Mouse (Mus musculus) frontal cortex, postnatal 25 days (tissue): ENCODE data around the gene Rcl1.

ENCODE experiments used
- DNase-seq, 2 experiments: peaks; one replicate each; pipeline ENCODE4 v3.0.0; 2022; ENCODE audit warnings: low spot score in 2 of 2

Gene Rcl1

DNA sequence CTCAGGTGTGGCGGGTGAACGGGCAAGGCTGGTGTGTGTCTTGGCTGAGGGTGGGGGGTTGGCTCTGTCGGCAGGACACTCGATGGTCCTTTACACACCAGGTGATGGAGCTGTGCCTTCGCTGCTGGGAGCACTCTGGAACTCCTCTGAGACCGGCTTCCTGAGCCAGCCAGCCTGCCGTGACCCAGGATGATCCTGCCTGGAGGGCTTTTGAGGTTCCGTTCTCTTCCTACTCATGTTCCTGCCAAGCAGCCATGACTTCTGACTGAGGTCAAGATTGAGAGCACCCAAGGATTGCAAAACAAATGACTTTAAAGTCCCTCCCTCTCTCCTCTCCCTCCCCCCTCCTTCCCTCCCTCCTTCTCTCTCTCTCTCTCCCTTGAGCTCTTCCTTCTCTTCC lies 11.5 kb downstream of the Rcl1 start:
- no peak for DNase-seq

DNA sequence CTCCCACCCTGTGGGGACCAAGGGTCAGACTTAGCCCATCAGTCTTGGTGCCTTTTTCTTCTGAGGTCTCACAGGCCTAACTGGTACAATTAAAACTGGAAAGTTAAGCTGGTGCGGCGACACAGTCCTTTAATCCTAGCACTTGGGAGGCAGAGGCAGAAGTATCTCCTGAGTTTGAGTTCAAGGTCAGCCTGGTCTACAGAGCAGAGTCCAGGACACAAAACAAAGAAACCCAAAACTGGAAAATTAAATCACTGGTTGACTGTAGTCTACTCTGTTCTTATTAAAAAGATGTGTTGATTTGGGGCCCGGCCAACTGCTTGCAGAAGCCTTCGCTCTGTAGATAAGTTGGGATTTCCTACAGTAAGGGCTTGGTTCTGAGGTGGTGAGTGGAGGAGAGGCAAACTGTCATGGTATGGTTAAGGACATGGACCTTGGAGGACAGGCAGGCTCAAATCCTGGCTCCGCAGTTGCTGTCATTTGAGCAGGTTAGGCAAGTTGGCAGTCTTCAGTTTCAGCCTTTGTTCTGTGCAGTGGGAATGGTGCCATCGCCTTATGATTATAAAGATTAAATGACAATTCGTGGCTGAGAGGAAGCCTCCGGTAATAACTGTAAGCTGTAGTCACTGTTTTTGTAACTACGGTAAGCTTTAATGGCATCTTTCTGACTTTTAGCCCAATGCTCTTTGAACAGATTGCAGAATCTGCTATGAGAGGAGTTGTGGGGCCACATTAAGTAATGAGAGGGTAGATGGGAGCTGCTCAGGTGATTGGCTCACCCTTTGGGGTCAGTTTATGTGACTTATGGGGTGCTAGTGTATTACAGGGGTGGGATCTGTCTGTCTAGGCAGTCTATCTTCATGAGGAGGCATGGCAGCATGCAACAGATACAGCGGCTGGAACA lies 12.8 kb downstream of the Rcl1 start:
- no peak for DNase-seq

DNA sequence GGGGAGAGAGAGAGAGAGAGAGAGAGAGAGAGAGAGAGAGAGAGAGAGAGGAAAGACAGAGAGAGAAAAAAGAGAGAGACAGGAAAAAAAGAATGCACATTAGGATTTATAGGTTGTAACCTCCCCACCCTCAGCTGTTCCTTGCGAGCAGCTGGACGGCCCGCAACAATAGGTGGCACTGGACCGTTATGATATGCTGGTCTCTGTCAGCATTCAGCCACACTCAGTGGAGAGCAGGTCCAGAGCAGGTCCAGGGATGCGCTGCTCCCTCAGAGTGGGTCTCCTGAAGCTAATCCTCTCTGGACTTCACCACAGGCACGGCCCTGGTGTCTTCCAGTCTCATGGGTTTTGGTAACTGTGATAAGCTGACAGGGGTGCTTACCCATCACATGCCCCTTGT lies 15.6 kb downstream of the Rcl1 start:
- DNase-seq = no peak

DNA sequence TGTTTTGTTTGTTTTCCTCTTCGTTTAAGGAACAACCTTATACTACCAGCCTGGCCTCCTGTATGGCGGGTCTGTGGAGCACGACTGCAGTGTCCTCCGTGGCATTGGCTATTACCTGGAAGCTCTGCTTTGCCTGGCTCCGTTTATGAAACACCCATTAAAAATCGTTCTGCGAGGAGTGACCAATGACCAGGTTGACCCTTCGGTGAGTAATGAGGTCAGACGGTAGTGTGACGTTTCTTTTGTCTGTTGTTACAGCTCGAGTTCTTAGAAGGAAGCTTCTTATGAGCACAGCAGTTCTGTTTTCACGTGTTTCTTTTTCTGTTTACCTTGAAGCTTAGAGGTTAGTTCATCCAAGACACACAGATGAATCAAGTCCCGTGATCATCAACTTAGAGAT lies 17.0 kb downstream of the Rcl1 start:
- no peak for DNase-seq

DNA sequence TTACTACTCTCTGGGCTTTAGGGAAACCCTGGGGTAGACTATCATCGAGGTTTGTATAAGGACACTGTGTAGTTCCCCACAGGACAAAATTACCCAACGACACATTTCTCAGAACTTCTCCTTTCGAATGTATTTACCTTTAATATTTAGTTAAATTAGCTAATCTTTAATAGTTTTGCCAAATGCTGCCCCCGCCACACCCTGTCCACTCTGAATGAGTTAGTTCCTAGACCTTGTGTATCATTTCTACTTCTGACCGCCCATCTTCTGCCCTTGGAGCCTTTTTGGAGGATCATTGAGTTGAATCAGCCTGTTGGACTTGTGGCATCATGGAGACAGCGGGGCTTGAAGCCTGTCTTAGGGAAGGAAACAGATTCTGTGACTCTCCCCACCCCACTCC lies 19.1 kb downstream of the Rcl1 start:
- no peak for DNase-seq

DNA sequence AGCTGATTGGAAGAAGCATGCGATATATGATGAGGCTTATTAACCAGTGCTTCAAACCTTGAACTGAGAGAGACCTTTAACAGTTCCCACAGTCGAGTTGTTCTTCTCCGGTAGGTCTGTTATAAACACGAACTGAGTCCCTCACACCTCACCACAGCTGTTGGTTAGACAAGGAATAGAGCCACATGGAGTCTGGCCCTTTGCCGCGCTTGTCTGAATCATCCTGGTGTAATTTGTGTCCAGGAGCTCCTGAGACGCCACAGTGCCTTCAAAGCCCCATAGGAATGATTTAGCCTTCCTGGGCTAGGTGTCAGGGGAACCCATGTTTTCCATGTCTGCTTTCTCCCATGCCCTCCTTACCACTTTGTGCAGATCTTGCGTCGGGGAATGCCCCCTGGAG lies 20.2 kb downstream of the Rcl1 start:
- DNase-seq = no peak

DNA sequence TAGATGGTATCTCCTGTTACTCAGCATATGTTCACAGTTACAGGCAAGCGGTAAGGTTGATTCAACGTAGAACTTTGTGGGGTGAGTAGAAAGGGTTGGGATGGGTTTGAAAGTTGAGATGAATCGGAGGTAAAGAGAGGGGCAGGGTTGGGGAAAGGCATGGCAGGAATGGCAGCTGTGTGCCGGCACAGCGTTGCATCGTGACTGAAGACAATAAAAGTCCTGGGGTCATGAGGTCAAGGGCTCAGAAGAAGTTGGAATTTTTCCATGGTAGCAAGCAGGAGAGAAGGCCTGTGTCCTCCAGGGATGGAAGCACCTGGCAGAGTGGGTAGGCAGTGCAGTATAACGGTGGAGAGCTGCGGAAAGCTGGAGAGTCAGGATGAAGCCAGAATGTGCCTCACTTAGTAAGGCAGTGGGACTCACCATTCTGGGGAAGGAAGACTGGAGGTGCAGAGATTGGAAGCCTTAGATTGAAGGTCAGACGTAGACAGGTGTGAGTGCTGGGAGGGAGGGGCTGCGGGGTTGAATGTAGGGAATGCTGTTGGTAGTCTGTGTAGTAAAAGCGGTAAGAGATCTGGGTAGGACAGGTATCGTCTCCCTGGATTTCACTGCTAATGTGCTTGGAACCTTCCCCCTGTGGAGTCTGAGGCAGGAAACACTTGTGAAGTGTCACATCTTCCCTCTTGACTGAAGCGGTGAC lies 23.9 kb downstream of the Rcl1 start:
- DNase-seq = no peak

DNA sequence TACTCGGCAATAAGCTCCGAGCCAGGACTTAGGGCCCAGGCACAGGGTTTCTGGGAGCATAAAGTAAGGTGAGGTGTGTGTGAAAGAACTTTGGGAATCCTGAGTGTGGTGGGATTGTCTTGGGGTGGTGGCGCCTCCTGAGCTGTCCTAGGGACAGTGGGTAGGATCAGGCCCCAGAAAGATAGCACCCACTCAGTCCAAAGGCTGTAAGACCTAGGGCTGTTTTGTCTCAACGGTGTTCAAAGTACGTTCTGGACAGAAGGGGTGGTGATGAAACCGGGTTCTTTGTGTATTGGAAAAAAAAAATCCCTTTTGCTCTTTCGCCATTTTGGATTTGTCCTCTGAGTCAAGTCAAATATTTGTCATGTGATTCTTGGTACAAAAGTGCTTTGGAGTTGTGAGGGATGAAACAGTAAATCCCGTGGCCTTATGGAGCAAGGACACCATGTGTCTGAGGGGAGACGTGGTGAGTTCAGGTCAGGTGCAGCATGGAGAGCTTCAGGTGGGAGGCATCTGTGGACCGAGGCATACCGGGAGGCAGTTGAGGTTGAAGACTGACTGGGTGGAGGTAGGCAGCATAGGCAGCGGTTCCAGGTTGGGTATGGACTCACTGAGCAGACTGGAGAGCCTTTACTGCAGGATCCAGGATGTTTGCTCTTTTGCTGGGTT lies 25.3 kb downstream of the Rcl1 start:
- no peak for DNase-seq

DNA sequence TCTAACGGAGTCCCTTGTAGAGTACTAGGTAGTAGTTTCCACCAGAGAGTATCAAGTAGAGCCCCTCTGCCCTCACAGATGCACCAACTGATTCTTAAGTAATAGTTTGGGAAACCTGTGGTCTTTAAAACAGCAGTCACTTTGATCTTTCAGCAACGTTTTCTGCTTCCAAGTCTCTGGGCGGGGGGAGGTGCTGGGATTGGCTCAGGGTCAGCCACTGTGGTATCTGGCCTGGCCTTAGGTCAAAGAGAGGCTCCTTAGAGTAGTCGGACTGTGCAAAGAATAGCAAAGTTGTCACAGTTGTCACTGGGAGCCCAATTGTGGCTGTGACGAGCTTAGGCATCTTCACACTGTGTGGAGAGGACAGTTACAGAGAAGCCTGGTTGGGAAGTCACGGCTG lies 26.2 kb downstream of the Rcl1 start:
- no peak for DNase-seq

DNA sequence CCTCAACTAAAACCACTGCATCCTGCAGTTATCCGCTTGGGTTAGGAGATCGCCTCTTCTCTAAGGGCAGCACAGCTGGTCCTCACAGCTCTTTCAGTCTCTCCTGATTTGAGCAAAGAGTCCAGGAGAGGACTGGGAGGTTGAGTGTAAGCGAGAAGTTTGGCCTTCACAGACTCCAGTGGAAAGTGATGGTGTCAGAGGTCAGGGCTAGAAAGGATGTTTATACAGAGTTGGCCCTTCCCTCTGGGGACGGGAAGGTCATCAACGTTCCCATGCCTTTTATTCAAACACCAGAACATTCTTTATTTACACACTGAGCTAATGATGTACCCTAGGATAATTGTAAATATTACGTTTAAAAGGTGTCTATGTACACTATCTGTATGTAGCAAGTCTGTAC lies 27.0 kb downstream of the Rcl1 start:
- DNase-seq = no peak

DNA sequence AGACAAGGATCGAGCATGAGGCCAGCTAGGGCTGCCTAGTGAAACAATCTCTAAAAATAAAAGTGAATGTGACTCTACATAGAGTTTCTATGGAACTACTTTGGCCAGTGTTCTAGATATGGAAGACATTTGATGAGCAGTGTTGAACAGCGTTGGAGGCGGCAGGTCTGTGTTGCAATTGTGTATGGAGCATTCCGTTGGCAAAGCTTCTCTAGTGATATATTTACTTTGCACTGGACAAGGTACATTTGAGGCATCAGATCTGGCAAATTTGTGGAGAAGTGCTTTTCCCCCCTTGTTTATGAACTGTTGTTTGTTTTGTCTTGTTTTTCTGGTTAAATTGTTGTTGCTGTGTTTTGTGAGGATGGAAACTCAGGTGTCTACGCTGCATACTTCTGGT lies 28.4 kb downstream of the Rcl1 start:
- DNase-seq = no peak

DNA sequence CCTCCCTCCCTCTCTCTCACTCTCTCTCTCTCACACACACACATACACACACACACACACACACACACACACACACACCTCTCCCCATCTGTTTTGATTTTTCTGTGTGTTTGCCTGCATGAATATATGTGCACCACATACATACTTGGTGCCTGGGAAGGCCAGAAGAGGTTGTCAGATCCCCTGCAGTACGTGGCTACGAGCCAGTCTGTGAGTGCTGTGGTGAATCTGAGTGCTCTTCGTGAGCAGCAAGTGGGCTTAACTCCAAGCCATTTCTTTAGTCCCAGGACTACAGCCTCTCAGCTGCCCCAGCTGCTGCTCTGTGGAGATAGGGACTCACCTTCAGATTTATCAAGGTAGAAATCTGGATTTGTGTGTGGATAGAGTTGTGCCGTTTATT lies 30.0 kb downstream of the Rcl1 start:
- DNase-seq = no peak

DNA sequence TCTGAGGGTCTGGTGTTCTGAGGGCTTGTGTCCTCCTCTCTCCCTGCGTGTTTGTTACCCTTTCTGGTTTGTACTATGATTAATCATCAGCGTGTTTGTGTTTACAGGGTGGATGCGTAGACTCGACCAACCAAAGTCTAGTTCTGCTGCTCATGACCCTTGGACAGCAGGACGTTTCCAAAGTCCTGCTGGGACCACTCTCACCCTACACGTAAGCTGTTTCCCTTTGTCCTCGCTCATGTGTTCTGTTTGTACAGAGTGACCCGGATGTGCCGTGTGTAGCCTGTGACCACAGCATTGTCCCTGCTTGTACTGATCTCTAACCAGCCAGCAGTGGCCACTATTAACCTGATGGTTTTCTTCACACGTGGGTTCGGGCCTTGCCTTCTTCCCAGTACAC lies 33.1 kb downstream of the Rcl1 start:
- no peak for DNase-seq

DNA sequence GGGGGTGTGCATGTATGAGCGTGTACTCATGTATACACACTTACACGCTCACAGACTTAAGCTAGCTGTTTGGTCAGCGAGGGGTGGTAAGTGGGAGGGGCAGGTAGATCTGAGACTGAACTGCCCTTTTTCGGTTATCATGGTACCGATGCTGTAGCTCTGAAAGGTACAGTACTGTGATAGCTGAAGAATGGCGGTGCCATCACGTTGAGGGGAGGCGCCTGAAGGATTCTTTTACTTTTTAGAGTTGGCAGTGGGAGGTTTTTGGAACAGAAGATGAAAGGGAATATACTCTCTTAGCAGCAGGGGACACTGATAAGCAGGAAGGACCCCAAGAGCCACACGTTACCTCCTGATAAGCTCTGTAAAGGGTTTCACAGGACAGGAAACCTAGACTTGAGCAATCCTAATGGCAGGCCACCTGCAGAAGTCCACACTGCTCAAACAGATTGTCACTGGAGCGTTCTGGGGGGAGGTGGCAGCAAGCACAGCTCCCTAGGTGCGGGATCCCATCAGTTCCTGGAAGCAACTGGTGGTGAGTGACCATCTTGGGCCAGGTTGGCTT lies 34.1 kb downstream of the Rcl1 start:
- DNase-seq = no peak

DNA sequence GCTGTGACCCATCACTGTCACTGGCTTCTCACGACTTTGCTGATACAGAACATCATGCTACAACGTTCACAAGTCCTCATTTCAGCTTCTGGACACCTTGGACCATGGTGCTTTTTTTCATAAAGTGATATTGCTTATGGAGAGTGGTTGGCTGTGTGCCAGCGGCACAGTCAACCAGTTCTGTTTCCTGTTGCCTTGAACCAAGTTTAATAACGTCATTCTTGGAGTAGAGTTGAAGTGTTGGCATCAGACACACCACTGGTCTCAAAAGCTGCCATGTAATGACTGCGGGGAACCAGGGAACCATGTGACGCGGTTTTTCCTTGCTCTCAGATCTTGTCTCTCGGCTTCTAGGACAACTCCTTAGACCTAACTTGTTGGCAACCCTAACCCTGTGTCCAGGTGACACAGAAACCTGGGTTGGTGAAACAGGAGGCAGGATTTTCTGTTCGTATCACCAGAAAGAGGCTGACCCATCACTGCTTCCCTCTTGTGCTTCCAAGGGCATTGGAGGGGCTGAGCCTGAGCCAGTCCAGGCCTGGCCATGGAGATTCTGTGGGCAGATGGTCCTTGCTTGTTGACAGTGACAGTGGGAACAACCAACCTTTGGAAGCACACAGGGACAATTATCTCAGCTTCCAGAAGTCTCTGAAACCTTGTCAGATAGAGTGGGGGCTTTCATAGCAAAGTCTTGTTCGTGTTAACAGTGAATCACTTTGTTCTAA lies 37.5 kb downstream of the Rcl1 start:
- DNase-seq = no peak

DNA sequence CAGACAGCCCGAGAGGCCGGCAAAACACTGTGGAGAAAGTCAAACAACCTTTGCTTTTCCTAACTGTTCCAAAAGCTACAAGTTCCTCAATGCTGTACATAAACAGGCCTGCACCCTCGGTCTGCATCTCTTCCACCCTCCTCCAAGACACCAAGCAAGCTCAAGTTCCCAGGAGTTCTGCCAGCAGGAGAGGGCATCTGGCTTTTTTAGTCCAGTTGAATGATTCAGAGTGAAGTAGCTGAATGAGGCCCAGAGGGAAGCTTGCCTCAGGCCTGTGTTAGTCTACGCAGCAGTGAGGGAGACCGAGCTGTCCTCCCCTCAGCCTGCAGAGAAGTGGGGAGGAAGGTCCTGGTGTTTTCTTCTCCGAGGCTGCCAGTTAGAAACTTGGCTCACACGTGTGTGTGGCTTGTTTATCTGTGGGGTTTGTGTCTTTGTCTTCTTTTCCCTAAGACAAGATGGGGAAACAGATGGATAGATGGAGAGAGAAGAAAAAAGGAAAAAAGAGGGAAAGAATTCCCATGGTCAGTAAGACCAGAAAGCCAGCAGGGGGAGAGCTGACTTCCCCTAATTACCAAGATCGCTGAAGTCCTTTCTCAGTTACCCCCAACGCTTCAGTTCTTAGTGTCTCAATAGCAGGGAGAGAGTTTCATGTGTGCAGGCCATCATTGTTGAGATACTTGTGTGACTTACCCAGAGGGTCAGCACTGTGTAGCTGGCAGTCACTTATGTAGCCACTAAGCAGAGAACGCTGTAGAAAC lies 38.7 kb downstream of the Rcl1 start:
- DNase-seq = no peak

DNA sequence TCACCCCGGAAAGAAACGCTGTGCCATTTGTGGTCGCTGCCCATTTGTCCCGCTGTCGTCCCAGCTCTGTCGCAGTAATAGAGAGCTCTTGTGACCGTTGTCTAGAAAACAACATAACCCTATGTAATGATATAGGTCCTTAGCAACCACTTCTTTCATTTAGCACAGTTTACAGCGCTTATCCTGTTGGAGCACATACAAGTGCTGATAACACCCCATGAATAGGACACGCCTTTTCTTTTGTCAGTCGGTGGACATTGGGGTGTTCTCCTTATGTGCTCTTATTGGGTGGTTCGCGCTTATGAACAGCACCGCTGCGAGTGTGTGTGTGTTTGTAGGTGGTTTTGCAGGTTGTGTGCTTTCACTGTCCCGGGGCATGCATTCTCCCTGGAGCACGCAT lies 39.8 kb downstream of the Rcl1 start:
- no peak for DNase-seq

DNA sequence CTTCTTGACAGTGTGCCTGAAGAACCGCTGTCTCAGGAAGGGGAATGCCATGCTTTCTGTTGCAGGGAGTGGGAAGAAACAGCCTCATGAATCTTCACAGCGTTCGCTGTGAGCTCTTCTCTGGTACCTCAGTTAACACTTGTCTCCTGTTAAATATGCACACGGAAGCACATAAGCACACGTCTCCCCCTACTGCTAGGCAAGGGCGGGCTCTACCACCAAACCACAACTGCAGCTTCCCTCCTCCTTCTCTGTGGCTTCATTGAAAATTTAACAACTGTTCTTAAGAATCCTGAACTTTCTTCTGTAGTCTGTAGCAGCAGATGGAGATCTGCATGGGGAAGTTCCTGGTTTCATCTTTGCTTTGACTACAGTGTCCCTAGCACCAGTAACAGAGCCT lies 41.1 kb downstream of the Rcl1 start:
- DNase-seq = no peak

DNA sequence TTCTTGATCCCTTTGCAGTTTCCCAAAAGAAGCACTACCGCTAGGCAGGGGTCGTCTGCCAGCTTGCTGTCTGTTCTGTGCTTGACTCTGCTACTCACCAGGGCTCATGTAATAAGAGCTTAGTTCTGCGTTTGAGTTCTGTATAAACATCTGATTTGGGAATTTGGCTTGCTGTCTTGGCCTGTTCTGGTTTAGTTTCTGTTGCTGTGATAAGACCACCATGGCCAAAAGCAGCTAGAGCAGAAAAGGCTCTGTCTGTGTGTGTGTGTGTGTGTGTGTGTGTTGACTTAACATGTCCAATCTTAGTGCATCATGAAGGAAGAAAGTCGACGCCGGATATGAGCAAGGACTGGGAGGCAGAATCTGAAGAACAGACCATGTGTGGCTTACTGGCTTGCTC lies 44.2 kb downstream of the Rcl1 start:
- DNase-seq = no peak

DNA sequence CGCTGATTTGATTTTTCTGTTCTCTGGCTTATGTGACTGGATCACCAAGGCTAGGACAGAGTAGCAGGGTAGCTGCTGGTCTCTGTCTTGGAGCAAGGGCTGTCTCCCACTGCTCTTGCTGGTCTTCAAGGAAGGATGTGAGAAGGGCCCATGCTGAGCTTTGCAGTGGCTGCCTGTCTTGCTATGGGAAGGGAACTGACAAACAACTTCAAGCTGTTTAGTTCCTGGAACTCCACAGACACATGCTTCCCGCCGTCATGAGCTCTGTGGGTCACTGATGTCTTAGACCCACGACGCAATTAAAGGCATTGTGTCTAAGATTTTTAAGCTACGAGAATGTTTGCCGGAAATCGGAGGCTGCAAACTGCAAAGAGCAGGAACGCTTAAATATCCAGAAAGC lies 45.6 kb downstream of the Rcl1 start:
- no peak for DNase-seq

DNA sequence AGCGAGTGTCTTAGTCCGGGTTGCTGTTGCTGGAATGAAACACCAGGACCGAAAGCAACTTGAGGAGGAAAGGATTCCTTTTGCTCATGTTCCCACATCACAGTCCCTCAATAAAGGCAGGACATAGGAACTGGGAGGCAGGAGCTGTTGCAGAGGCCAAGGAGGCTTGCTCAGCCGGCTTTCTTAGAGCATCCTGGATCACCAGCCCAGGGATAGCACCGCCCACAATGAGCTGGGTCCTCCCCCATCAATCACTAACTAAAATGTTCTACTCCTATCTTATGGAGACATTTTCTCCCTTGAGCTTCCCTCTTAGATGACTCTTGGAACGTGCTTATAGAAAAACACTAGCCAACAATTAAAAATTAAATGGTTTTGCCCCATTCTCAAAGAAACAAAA lies 48.4 kb downstream of the Rcl1 start:
- no peak for DNase-seq
